Mouse (Mus musculus): ENCODE measurements around the gene Rprm. TPM values are rescaled to one million over a fixed set of nuclear protein-coding genes. Genes with fewer than 3 reads are reported as not detected.

Gene Rprm
- polyA plus RNA-seq, 1 experiment from 2014 or later: 86.6 TPM

GRCm38 (mm10) chr2:54083861-54084736, 1.3 kb downstream of the Rprm start:
- WGBS: under 1% methylated on average over 29 of the region's 29 CpGs
- no peaks in the 10 kb centered on the region for H3K9me3 ChIP-seq (ENCODE audit: low read length)
- no peaks in the 10 kb centered on the region for H3K36me3 ChIP-seq (ENCODE audit: insufficient read depth, low read length)
- H3K27me3 ChIP-seq (ENCODE audit: insufficient read depth, low read length): peaks cover 24% of the 10 kb centered on the region
- peak overlapping the region; percentile 46 for H3K4me3 ChIP-seq (ENCODE audit: low read length)
- peak overlapping the region; percentile 6 for H3K27ac ChIP-seq (ENCODE audit: low read length)
- peak; percentile 37; the same call in 1 of the 2 replicates for ATAC-seq (ENCODE audit: low FRiP score, low TSS enrichment)
- H3K4me2 ChIP-seq (replicated peaks; ENCODE audit: low read depth, low read length): peak overlapping the region; percentile 62
- peak overlapping the region; percentile 47 for H3K9ac ChIP-seq (replicated peaks; ENCODE audit: low read length)
- peaks cover 12% of the 10 kb centered on the region; the same call in 1 of the 2 replicates for H3K4me1 ChIP-seq (ENCODE audit: insufficient read depth, low read length)

- Histone ChIP-seq H3K9ac (replicated peaks; ENCODE audit: low read length) (no peak overlapping the region), H3K4me1 (ENCODE audit: insufficient read depth, low read length) (peaks cover 4% of the 10 kb centered on the region; the same call in 1 of the 2 replicates), H3K4me2 (replicated peaks; ENCODE audit: low read depth, low read length) (no peak overlapping the region), H3K4me3 (ENCODE audit: low read length) (no peak overlapping the region), H3K9me3 (ENCODE audit: low read length) (no peaks in the 10 kb centered on the region), H3K27ac (ENCODE audit: low read length) (no peak overlapping the region), H3K36me3 (ENCODE audit: insufficient read depth, low read length) (no peaks in the 10 kb centered on the region), H3K27me3 (ENCODE audit: insufficient read depth, low read length) (peaks cover 12% of the 10 kb centered on the region; the same call in 1 of the 2 replicates)
- WGBS: 65% methylated on average over 7 of the region's 7 CpGs
- ATAC-seq (ENCODE audit: low FRiP score, low TSS enrichment): no peak
These were observed 6.4 kb downstream of the Rprm start for GRCm38 (mm10) chr2:54078961-54079360.

- Histone ChIP-seq H3K4me2 (replicated peaks; ENCODE audit: low read depth, low read length) (no peak overlapping the region), H3K9ac (replicated peaks; ENCODE audit: low read length) (no peak overlapping the region), H3K9me3 (ENCODE audit: low read length) (no peaks in the 10 kb centered on the region), H3K36me3 (ENCODE audit: insufficient read depth, low read length) (no peaks in the 10 kb centered on the region), H3K27me3 (ENCODE audit: insufficient read depth, low read length) (no peaks in the 10 kb centered on the region), H3K27ac (ENCODE audit: low read length) (no peak overlapping the region), H3K4me3 (ENCODE audit: low read length) (no peak overlapping the region), H3K4me1 (ENCODE audit: insufficient read depth, low read length) (no peaks in the 10 kb centered on the region)
- 67% methylated on average over 1 of the region's 1 CpGs for WGBS
- ATAC-seq (ENCODE audit: low FRiP score, low TSS enrichment): no peak
These were observed 13.8 kb downstream of the Rprm start for GRCm38 (mm10) chr2:54071526-54071925.

GRCm38 (mm10) chr2:54062421-54062820, 22.9 kb downstream of the Rprm start:
- Histone ChIP-seq H3K27me3 (ENCODE audit: insufficient read depth, low read length) (no peaks in the 10 kb centered on the region), H3K4me2 (replicated peaks; ENCODE audit: low read depth, low read length) (no peak overlapping the region), H3K27ac (ENCODE audit: low read length) (no peak overlapping the region), H3K36me3 (ENCODE audit: insufficient read depth, low read length) (no peaks in the 10 kb centered on the region), H3K4me1 (ENCODE audit: insufficient read depth, low read length) (no peaks in the 10 kb centered on the region), H3K9me3 (ENCODE audit: low read length) (no peaks in the 10 kb centered on the region), H3K4me3 (ENCODE audit: low read length) (no peak overlapping the region), H3K9ac (replicated peaks; ENCODE audit: low read length) (no peak overlapping the region)
- WGBS: 11% methylated on average over 1 of the region's 1 CpGs
- ATAC-seq (ENCODE audit: low FRiP score, low TSS enrichment): no peak

- Histone ChIP-seq H3K27ac (ENCODE audit: low read length) (no peak overlapping the region), H3K4me1 (ENCODE audit: insufficient read depth, low read length) (no peaks in the 10 kb centered on the region), H3K9me3 (ENCODE audit: low read length) (no peaks in the 10 kb centered on the region), H3K36me3 (ENCODE audit: insufficient read depth, low read length) (no peaks in the 10 kb centered on the region), H3K27me3 (ENCODE audit: insufficient read depth, low read length) (no peaks in the 10 kb centered on the region), H3K4me3 (ENCODE audit: low read length) (no peak overlapping the region), H3K9ac (replicated peaks; ENCODE audit: low read length) (no peak overlapping the region), H3K4me2 (replicated peaks; ENCODE audit: low read depth, low read length) (no peak overlapping the region)
- no peak for ATAC-seq (ENCODE audit: low FRiP score, low TSS enrichment)
These were observed 24.3 kb downstream of the Rprm start for GRCm38 (mm10) chr2:54061039-54061438.

Measured in kidney, embryonic 16.5 days (tissue).